Mouse (Mus musculus): ENCODE data around the gene Rora.

GRCm38 (mm10) chr9:69332802-69333568 is 679.4 kb downstream of the Rora start:
- TF ChIP-seq CTCF (IDR thresholded peaks at IDR 0.05; ENCODE audit: low read depth, low read length) (no peak), POLR2A (IDR thresholded peaks at IDR 0.05; ENCODE audit: extremely low read depth, insufficient read depth, low read length) (no peak)
